Mouse (Mus musculus) liver, postnatal 0 days (tissue): Measurements from ENCODE around the gene Klhl28. TPM values are rescaled to one million over a fixed set of nuclear protein-coding genes. Genes with fewer than 3 reads are reported as not detected.

Experiments
- ATAC-seq: fragments of 200-750 bp; cut with Nextera tagmentation; 2 replicates; pipeline ENCODE4 v1.8.0; 2017; ENCODE audit warnings: mild to moderate bottlenecking, moderate library complexity
- DNase-seq: peaks from one replicate; pipeline ENCODE4 v3.0.0-alpha.2; 2016
- H3K27ac ChIP-seq: fragments of 300-500 bp; sonication (generic); 2 replicates; pipeline ENCODE4 v1.5.1; 2014; ENCODE audit warnings: antibody characterized with exemption, moderate library complexity, mild to moderate bottlenecking, low read depth
- H3K27me3 ChIP-seq: fragments of 300-500 bp; sonication (generic); 2 replicates; pipeline ENCODE4 v1.6.1; 2014; ENCODE audit warnings: low read length, control low read depth, mixed read lengths; ENCODE audit not compliant: insufficient read depth
- H3K36me3 ChIP-seq: fragments of 300-500 bp; sonication (generic); replicated peaks from 2 replicates; pipeline ENCODE4 v1.6.1; 2014; ENCODE audit warnings: mild to moderate bottlenecking, control low read depth, low read length, moderate library complexity, mixed read lengths; ENCODE audit not compliant: insufficient read depth
- H3K4me1 ChIP-seq: fragments of 300-500 bp; sonication (generic); 2 replicates; pipeline ENCODE4 v1.6.1; 2014; ENCODE audit warnings: antibody characterized with exemption, mild to moderate bottlenecking, control low read depth; ENCODE audit not compliant: insufficient read depth
- H3K4me2 ChIP-seq: fragments of 300-500 bp; sonication (generic); 2 replicates; pipeline ENCODE4 v1.6.1; 2014; ENCODE audit warnings: low read depth, mild to moderate bottlenecking, low read length, moderate library complexity, mixed read lengths
- H3K4me3 ChIP-seq: fragments of 300-500 bp; sonication (generic); 2 replicates; pipeline ENCODE4 v1.5.1; 2014; ENCODE audit warnings: low read depth, low read length
- H3K9ac ChIP-seq: fragments of 300-500 bp; sonication (generic); replicated peaks from 2 replicates; pipeline ENCODE4 v1.6.1; 2014; ENCODE audit warnings: mild to moderate bottlenecking, moderate library complexity
- H3K9me3 ChIP-seq: fragments of 300-500 bp; sonication (generic); 2 replicates; pipeline ENCODE4 v1.6.1; 2016; ENCODE audit warnings: mild to moderate bottlenecking, control low read depth, low read length, mixed read lengths
- CTCF ChIP-seq: sonication (generic); IDR thresholded peaks from 2 replicates; pipeline ENCODE4 v1.5.1; 2016; ENCODE audit warnings: antibody characterized with exemption, low read depth
- EP300 ChIP-seq: IDR thresholded peaks from 2 replicates; pipeline ENCODE4 v1.6.1; 2016; ENCODE audit warnings: antibody characterized with exemption, low read depth, mild to moderate bottlenecking
- WGBS: fragments of 180-500 bp; shearing (Covaris S2); extraction: QIAGEN DNeasy Blood & Tissue Kit; methylation state at CpG from one replicate; pipeline ENCODE4 v1.1.7; 2014; ENCODE audit not compliant: insufficient replicate concordance; 5-methylcytosine and 5-hydroxymethylcytosine counted together
- polyA plus RNA-seq: library from polyadenylated mRNA; unstranded; fragments of >200 nt; fragmentation: Nextera tagmentation; extraction: Ambion mirVana; gene quantifications from 2 replicates; pipeline ENCODE4 v1.2.1, GENCODE M21; 2015

Klhl28 gene
- polyA plus RNA-seq, 1 experiment from 2014 or later = 3.6 TPM

DNA sequence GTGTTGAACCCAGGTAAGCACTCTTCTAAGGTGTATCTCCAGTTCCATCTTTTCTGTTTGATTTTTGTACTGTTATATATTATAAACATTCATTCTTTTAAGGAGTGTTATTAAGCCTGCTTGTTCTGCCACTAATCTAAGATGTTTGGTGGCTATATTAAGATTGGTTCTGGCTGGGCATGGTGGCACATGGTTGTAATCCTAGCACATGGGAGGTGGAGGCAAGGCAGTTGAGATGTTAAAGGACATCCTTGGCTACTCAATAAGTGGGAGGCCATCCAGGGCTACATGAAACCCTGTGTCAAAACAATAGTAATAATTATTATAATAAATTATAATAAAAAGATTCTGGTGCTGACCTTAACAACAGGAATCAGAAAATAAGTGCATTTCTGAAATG is 6.1 kb upstream of the Klhl28 start:
- Histone ChIP-seq H3K9me3 (no peaks in the 10 kb centered on the region), H3K4me1 (peaks cover 36% of the 10 kb centered on the region), H3K4me2 (0 out of 2 replicates have a peak overlapping the region, but pooled peaks have one; percentile 1), H3K27me3 (no peaks in the 10 kb centered on the region), H3K4me3 (no peak overlapping the region), H3K9ac (no peak overlapping the region), H3K27ac (no peak overlapping the region), H3K36me3 (0 out of 2 replicates have a peak, but pooled peaks cover 8% of the 10 kb centered on the region)
- no peak for ATAC-seq
- TF ChIP-seq EP300 = no peak
- no peak for TF ChIP-seq CTCF
- DNase-seq = no peak

DNA sequence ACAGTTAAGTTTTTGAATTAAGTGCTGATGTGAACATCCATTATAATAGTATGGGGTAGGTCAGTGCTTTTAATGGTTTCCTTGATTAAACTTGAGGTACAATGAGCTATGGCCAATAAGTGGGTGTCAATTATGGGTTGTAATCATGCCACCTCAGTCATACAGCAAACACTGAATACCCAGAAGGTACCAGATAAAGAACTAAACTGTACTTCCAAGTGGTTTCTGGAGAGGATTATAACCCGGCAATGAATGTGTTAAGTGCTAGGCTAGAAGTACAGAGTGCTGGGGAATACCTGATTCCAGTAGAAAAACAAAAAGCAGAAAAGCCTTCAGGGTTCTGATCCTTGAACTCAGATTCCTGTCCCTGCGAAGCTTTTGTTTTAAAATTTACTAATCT is 2.7 kb upstream of the Klhl28 start:
- DNase-seq = no peak

GRCm38 (mm10) chr12:64967470-64967869 is 2.1 kb upstream of the Klhl28 start:
- Histone ChIP-seq H3K9ac (peak overlapping the region; percentile 96), H3K4me2 (peak overlapping the region; percentile 96), H3K4me3 (peak overlapping the region; percentile 96), H3K27ac (peak overlapping the region; percentile 91; the same call in 1 of the 2 replicates), H3K27me3 (no peaks in the 10 kb centered on the region), H3K36me3 (0 out of 2 replicates have a peak, but pooled peaks cover 8% of the 10 kb centered on the region), H3K4me1 (peaks cover 35% of the 10 kb centered on the region), H3K9me3 (no peaks in the 10 kb centered on the region)
- TF ChIP-seq CTCF (no peak), EP300 (no peak)
- DNase-seq (peak; percentile 21), ATAC-seq (no peak)
- under 1% methylated on average over 9 of the region's 9 CpGs for WGBS

More for the DNA sequence above, 2.7 kb upstream of the Klhl28 start:
- Histone ChIP-seq H3K4me3 (peak overlapping the region; percentile 96), H3K4me2 (peak overlapping the region; percentile 96), H3K9me3 (no peaks in the 10 kb centered on the region), H3K4me1 (peaks cover 35% of the 10 kb centered on the region), H3K27ac (peak overlapping the region; percentile 11; the same call in 1 of the 2 replicates), H3K9ac (peak overlapping the region; percentile 96), H3K27me3 (no peaks in the 10 kb centered on the region), H3K36me3 (0 out of 2 replicates have a peak, but pooled peaks cover 8% of the 10 kb centered on the region)
- WGBS = 1% methylated on average over 2 of the region's 2 CpGs
- no peak for ATAC-seq
- TF ChIP-seq CTCF (no peak), EP300 (peak; percentile 36; the same call in 1 of the 2 replicates)

DNA sequence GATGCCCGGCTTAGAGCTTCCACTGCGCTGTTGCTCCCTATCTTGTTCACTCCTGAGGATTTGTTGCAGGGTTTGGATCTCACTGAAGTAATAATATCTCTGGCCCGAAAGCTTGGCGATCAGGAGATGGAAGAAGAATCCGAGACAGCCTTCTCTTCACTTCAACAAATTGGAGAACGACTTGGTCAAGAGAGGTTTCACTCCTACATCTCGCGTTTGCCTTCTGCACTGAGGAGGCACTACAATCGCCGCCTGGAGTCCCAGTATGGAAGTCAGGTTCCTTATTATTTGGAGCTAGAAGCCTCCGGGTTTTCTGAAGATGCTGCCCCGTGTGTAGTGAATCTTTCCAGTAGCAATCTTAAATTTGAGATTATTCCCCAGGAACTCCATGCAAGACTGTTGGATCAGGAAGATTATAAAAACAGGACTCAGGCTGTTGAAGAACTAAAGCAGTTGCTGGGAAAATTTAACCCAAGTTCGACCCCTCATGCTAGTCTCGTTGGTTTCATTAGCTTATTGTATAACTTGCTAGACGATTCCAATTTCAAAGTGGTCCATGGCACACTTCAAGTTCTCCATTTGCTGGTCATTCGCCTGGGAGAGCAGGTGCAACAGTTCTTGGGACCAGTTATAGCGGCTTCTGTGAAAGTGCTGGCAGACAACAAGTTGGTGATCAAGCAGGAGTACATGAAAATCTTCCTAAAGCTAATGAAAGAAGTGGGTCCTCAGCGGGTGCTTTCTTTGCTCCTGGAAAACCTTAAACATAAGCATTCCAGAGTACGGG is 1.5 kb upstream of the Klhl28 start:
- 0 out of 2 replicates have a peak, but pooled peaks cover 8% of the 10 kb centered on the region for H3K36me3 ChIP-seq
- ATAC-seq (no peak), DNase-seq (no peak)
- TF ChIP-seq EP300 = no peak
- no peak for TF ChIP-seq CTCF
- peaks cover 33% of the 10 kb centered on the region for H3K4me1 ChIP-seq
- H3K4me3 ChIP-seq = peak overlapping the region; percentile 96
- 3% methylated on average over 19 of the region's 19 CpGs for WGBS
- no peaks in the 10 kb centered on the region for H3K27me3 ChIP-seq
- no peaks in the 10 kb centered on the region for H3K9me3 ChIP-seq
- peak overlapping the region; percentile 96 for H3K4me2 ChIP-seq
- H3K9ac ChIP-seq = peak overlapping the region; percentile 96
- peak overlapping the region; percentile 91 for H3K27ac ChIP-seq

DNA sequence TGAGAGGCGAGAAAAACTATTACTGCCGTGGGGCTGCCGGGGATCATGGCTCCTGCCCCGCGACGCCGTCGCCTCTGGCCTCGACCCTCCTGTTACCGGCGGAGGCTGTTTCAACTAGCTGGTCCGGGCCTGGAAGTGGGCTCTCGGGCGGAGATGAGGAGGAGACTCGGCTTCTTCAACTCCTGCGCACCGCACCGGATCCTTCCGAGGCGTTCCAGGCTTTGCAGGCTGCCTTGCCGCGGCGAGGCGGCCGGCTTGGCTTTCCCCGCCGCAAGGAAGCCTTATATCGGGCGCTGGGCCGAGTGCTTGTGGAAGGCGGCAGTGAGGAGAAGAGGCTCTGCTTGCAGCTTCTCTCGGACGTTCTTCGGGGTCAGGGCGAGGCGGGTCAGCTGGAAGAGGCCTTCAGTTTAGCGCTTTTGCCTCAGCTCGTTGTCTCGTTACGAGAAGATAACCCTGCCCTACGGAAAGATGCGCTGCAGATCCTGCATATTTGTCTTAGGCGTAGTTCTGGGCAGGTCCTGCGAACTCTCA is 832 bp upstream of the Klhl28 start:
- ATAC-seq (peak; percentile 9), DNase-seq (peak; percentile 63)
- WGBS = under 1% methylated on average over 44 of the region's 44 CpGs
- Histone ChIP-seq H3K9ac (peak overlapping the region; percentile 96), H3K36me3 (0 out of 2 replicates have a peak, but pooled peaks cover 8% of the 10 kb centered on the region), H3K4me3 (peak overlapping the region; percentile 96), H3K27me3 (no peaks in the 10 kb centered on the region), H3K4me2 (peak overlapping the region; percentile 96), H3K4me1 (peaks cover 29% of the 10 kb centered on the region), H3K9me3 (no peaks in the 10 kb centered on the region), H3K27ac (peak overlapping the region; percentile 91)
- TF ChIP-seq CTCF (no peak), EP300 (no peak)

GRCm38 (mm10) chr12:64964560-64964959 is 774 bp downstream of the Klhl28 start:
- ATAC-seq = no peak

More at GRCm38 (mm10) chr12:64964560-64964959, 774 bp downstream of the Klhl28 start:
- Histone ChIP-seq H3K4me3 (peak overlapping the region; percentile 96), H3K9me3 (no peaks in the 10 kb centered on the region), H3K4me2 (peak overlapping the region; percentile 82), H3K27me3 (no peaks in the 10 kb centered on the region), H3K36me3 (no peaks in the 10 kb centered on the region), H3K4me1 (peaks cover 19% of the 10 kb centered on the region), H3K27ac (peak overlapping the region; percentile 56), H3K9ac (peak overlapping the region; percentile 61)
- no peak for DNase-seq
- WGBS = 11% methylated on average over 4 of the region's 4 CpGs
- TF ChIP-seq CTCF (no peak), EP300 (no peak)
